Mouse (Mus musculus) heart, adult 2 months (tissue): Measurements from ENCODE around the gene Dtx1.

Source experiments
- EP300 ChIP-seq: fragments of 200-500 bp; IDR thresholded peaks from 2 replicates; pipeline ENCODE4 v1.6.1; 2011; ENCODE audit warnings: low read depth, low read length, control low read depth; ENCODE audit not compliant: insufficient read depth
- POLR2A ChIP-seq: fragments of 200-500 bp; IDR thresholded peaks from 2 replicates; pipeline ENCODE4 v1.6.1; 2011; ENCODE audit warnings: mild to moderate bottlenecking, low read depth, low read length, control low read depth; ENCODE audit not compliant: insufficient read depth

- TF ChIP-seq POLR2A: no peak
- TF ChIP-seq EP300: no peak
Observed at GRCm38 (mm10) chr5:120648569-120649373, 63.0 kb downstream of the Dtx1 start, which contains the start of gene Rasal1.
